20 mouse cellular contexts compared by ENCODE assay signal in genomic region chr3:37770951-37771350, GRCm38 (mm10). TPM values are rescaled to one million over a fixed set of nuclear protein-coding genes. Genes with fewer than 3 reads are reported as not detected.
A peak's percentile ranks its signal among the peaks of the same experiment; 100 is the strongest.
DNase-seq lines count a peak whose midpoint lies in the region; ATAC-seq and TF ChIP-seq lines count a peak whose summit lies in the region.
"Had no signal": no experiment of that assay in that cellular context is flagged by ENCODE, and none has a peak within 500 bp of the region (broad histone marks: within the 10 kb centered on the region; RNA-seq: fewer than 3 reads in every experiment).

No protein-coding gene starts in this region.

- no peak overlapping the region for H3K4me3 ChIP-seq in lung, postnatal 0 days (ENCODE audit: low read depth, low read length)
- H3K4me3 ChIP-seq in MEL (ENCODE audit: control insufficient read depth in 1 of 2, insufficient read depth in 1 of 2, low read depth in 2 of 2, low read length in 2 of 2), result peak overlapping the region; percentile 10 to 40; a peak in 3 of 4 replicates
- H3K4me3 ChIP-seq: embryonic facial prominence, embryonic 10.5 days; heart, adult 2 months; heart, embryonic 15.5 days; liver, embryonic 15.5 days had no signal

- no peak for TF ChIP-seq RAD21 in MEL (IDR thresholded peaks at IDR 0.05; ENCODE audit: low read depth, low read length)

- peaks cover 16% of the 10 kb centered on the region for H3K4me1 ChIP-seq in lung, postnatal 0 days (ENCODE audit: insufficient read depth, low read depth, low read length)
- H3K4me1 ChIP-seq in MEL (ENCODE audit: control insufficient read depth in 1 of 2, insufficient read depth in 2 of 2, low read length in 2 of 2), result peaks cover 8 to 16% of the 10 kb centered on the region in 2 experiments
- H3K4me1 ChIP-seq: liver, embryonic 15.5 days had no signal

- TF ChIP-seq CTCF in lung, postnatal 0 days (IDR thresholded peaks at IDR 0.05), result no peak
- TF ChIP-seq CTCF in MEL (IDR thresholded peaks at IDR 0.05 in 2 of 3, conservative IDR thresholded peaks at IDR 0.05 in 1 of 3; ENCODE audit: control insufficient read depth in 1 of 3, insufficient read depth in 1 of 3, low read depth in 2 of 3, low read length in 3 of 3, poor library complexity in 1 of 3, severe bottlenecking in 1 of 3), result no peak

- peak in 1 of 2 experiments; percentile 54; a peak in 1 of 4 replicates for TF ChIP-seq POLR2A in MEL (IDR thresholded peaks at IDR 0.05; ENCODE audit: control insufficient read depth in 1 of 2, insufficient read depth in 1 of 2, low read depth in 1 of 2, low read length in 2 of 2, poor library complexity in 1 of 2)

- H3K36me3 ChIP-seq in lung, postnatal 0 days (ENCODE audit: insufficient read depth, low read length), result no peaks in the 10 kb centered on the region
- H3K36me3 ChIP-seq in MEL (ENCODE audit: control insufficient read depth in 1 of 2, insufficient read depth in 2 of 2, low read length in 2 of 2), result peaks cover 0 to 16% of the 10 kb centered on the region in 2 experiments; a peak in 2 of 4 replicates
- H3K36me3 ChIP-seq: embryonic facial prominence, embryonic 10.5 days; heart, embryonic 15.5 days; liver, embryonic 15.5 days had no signal

- no peak overlapping the region for H3K27ac ChIP-seq in lung, postnatal 0 days (ENCODE audit: low read length)
- peak overlapping the region; percentile 31; the same call in 1 of the 2 replicates for H3K27ac ChIP-seq in MEL (ENCODE audit: control insufficient read depth, low read depth, low read length)
- H3K27ac ChIP-seq: embryonic facial prominence, embryonic 10.5 days; heart, embryonic 15.5 days; liver, embryonic 15.5 days had no signal

- H3K79me2 ChIP-seq in MEL (ENCODE audit: control insufficient read depth, insufficient read depth, low read length, poor library complexity), result no peaks in the 10 kb centered on the region

- no peaks in the 10 kb centered on the region for H3K27me3 ChIP-seq in lung, postnatal 0 days (replicated peaks; ENCODE audit: insufficient read depth, low read length)
- H3K27me3 ChIP-seq in MEL (ENCODE audit: control insufficient read depth in 1 of 2, insufficient read depth in 2 of 2, low read length in 2 of 2), result no peaks in the 10 kb centered on the region
- H3K27me3 ChIP-seq: heart, embryonic 15.5 days; liver, embryonic 15.5 days; Patski had no signal

- H3K4me2 ChIP-seq in lung, postnatal 0 days (replicated peaks; ENCODE audit: low read depth, low read length), result no peak overlapping the region
- H3K4me2 ChIP-seq: heart, embryonic 15.5 days; liver, embryonic 15.5 days had no signal

- H3K9ac ChIP-seq in lung, postnatal 0 days (replicated peaks; ENCODE audit: low read depth), result no peak overlapping the region
- H3K9ac ChIP-seq in MEL (ENCODE audit: control insufficient read depth, low read depth, low read length, poor library complexity, severe bottlenecking), result peak overlapping the region; percentile 7; the same call in 1 of the 2 replicates
- H3K9ac ChIP-seq: heart, embryonic 15.5 days; liver, embryonic 15.5 days had no signal

- peak; percentile 36 for DNase-seq in lung, postnatal 0 days (ENCODE audit: low spot score)
- no peak for DNase-seq in lung, postnatal 14 days
- DNase-seq in 416B (ENCODE audit: low read depth) (peak; percentile 51), MEL (ENCODE audit: low read depth, low spot score) (peak; percentile 86)
- no peak for DNase-seq in kidney, adult 18-20 months
- no peak for DNase-seq in thymus, postnatal 0 days (ENCODE audit: low spot score)
- DNase-seq: adrenal gland, postnatal 14 days; gastrocnemius, postnatal 14 days; heart, adult 2 months; layer of hippocampus, postnatal 36 days; right cerebral cortex, postnatal 14 days; spleen, adult 18-20 months; thymus, adult 18-20 months had no signal

- H3K9me3 ChIP-seq in lung, postnatal 0 days (ENCODE audit: low read length), result no peaks in the 10 kb centered on the region
- H3K9me3 ChIP-seq in MEL (replicated peaks; ENCODE audit: insufficient read depth, low read length), result no peaks in the 10 kb centered on the region
- H3K9me3 ChIP-seq: embryonic facial prominence, embryonic 10.5 days; heart, embryonic 15.5 days; liver, embryonic 15.5 days had no signal

- TF ChIP-seq EP300 in lung, postnatal 0 days (IDR thresholded peaks at IDR 0.05), result no peak
- TF ChIP-seq EP300 in MEL (IDR thresholded peaks at IDR 0.05; ENCODE audit: low read depth in 1 of 2, low read length in 2 of 2), result no peak

- ATAC-seq in lung, postnatal 0 days, result no peak
- ATAC-seq in megakaryocyte-erythroid progenitor cell, adult 5-6 weeks (replicated peaks; ENCODE audit: low FRiP score, low TSS enrichment, poor library complexity, severe bottlenecking), result 0 out of 2 replicates have a peak, but pooled peaks have one; percentile 28
- ATAC-seq: hindbrain, embryonic 16.5 days; intestine, postnatal 0 days; Patski had no signal

TF ChIP-seq in MEL, 35 proteins besides CTCF, POLR2A, EP300 and RAD21:
- no peak for TF ChIP-seq SMC3 (IDR thresholded peaks at IDR 0.05; ENCODE audit: low read depth, low read length)
- TF ChIP-seq NELFE (IDR thresholded peaks at IDR 0.05; ENCODE audit: low read depth, low read length), result peak; percentile 45; the same call in 1 of the 2 replicates

RNA-seq across cellular contexts. Expression of gene Gm5148, which starts 46.7 kb away (rescaled TPM):
- 10.1 and 11.7 TPM in 2 replicates for polyA plus RNA-seq in lung, postnatal 0 days (2015; fragmentation: Nextera tagmentation; extraction: Ambion mirVana)
- 107 and 147 TPM in 2 replicates for total RNA-seq in MEL (2012; rRNA removed)
- 1 to 10 TPM in 1 of 2 experiments, not detected in 1; 1.0 TPM for polyA plus RNA-seq in MEL (2012; ENCODE audit: insufficient read depth in 1 of 2, insufficient read length in 2 of 2, low read depth in 1 of 2, low replicate concordance in 2 of 2, missing spikeins in 1 of 2)
- total RNA-seq in megakaryocyte-erythroid progenitor cell, adult 5-6 weeks (2014; fragmentation: Nextera tagmentation), result 0.45 TPM in 1 of 2 replicates, not detected in the other
- 46.9 and 54.2 TPM in 2 replicates for total RNA-seq in megakaryocyte-erythroid progenitor cell, adult 5-6 weeks (2017)
- polyA plus RNA-seq in thymus, postnatal 0 days (2015; fragmentation: Nextera tagmentation; extraction: Ambion mirVana), result 6.0 and 6.1 TPM in 2 replicates
- total RNA-seq: adrenal gland, postnatal 14 days had no signal

Comparison
In these comparisons a context has a peak if more than half of its experiments do, and no peak if none do; other contexts are left out.
1. DNase-seq: peak in lung, postnatal 0 days (single experiment), 416B (single experiment) and MEL (single experiment); none in lung, postnatal 14 days (single experiment), kidney, adult 18-20 months (single experiment) and thymus, postnatal 0 days (single experiment).